Mouse (Mus musculus): ENCODE data around the gene Ankrd28.

The Ankrd28 gene

DNA sequence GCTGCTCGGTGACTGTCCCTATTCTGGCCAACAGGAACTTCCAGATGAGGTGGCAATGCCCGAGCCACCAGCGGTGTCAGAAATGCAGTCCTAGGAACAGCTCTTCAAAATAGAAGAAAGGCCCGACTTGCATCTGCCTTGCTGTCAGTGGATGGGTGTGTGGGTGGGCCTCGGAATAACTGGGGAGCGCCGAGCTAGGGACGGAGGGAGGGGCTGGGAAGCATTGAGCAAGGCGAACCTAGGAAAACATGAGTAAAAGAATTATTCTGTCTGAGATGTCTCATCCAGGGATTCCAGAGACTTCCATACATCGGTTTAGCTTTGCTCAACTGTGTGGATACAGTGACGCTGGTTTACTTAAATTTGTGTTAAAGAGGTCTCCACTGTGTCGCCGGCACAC is 162.1 kb downstream of the Ankrd28 start:
- ATAC-seq (ENCODE audit: insufficient number of reproducible peaks, low FRiP score, low TSS enrichment) = no peak

DNA sequence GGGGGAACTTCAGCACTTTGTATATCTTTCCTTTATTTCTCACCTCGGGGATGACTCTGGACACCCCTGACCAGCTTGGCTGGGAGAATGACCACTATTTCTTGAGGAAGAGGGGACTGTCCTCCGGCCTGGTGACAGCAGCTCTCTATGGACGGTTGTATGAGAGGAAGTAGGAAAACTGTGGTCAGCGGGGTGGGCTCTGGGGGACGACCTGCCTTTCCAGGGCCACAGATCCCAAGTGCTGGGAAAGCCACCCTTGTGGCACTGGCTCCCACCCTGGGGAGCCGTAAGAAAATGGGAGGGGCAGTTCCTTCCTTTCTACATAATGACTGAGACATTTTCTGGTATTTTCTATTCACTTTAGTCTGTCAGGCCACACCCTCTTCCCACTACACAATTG is 162.7 kb downstream of the Ankrd28 start:
- no peak for ATAC-seq (ENCODE audit: insufficient number of reproducible peaks, low FRiP score, low TSS enrichment)

GRCm38 (mm10) chr14:31666931-31667705 is 163.3 kb downstream of the Ankrd28 start:
- ATAC-seq (ENCODE audit: insufficient number of reproducible peaks, low FRiP score, low TSS enrichment) = no peak

DNA sequence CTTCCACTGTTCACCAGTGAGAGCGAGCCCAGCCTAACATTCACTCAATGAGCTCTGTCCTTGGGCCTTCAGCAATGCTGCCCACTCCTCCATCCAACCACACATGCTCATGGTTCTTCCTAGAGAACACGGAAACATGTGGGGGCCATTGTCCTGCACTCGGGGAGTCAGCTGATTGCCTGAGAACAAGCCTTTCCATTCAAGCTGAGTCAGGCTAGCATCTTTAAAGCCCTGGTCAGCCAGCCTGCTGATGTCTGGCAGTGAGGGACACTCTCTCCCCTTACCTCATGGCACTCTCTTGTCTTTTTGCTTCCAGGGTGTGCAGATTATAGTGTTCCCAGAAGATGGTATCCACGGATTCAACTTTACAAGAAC is 164.9 kb downstream of the Ankrd28 start:
- ATAC-seq (ENCODE audit: insufficient number of reproducible peaks, low FRiP score, low TSS enrichment) = no peak

DNA sequence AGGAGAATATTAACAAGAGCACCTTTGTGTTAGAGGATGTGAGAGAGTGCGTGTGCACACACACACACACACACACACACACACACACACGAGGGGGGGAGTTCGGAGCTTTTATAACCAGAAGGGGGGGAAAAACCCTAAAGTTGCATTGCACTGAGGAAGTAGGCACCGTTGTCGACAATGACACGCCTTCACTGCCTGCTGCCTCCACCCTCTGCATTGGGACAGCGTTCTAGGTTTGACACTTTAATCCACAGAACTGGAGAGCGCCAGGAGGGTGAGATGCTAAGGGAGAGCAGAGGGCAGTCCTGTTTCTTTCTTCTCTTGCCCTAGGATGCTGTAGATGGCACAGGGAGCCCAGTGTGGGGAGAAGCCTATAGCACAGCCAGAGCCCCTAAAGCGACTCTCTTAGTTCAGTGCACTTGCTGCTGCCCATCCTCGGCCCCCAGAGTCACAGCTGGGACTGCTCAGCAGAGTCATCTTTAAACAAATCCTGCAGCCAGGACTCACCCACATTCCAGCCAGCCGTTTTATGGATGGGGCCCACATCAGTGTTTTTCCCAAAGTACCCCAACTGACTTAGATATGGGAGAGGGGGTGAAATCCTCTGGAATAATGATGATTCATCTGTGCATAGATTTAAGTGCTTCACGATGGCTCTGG is 165.4 kb downstream of the Ankrd28 start:
- no peak for ATAC-seq (ENCODE audit: insufficient number of reproducible peaks, low FRiP score, low TSS enrichment)

GRCm38 (mm10) chr14:31664100-31664902 is 166.2 kb downstream of the Ankrd28 start:
- no peak for ATAC-seq (ENCODE audit: insufficient number of reproducible peaks, low FRiP score, low TSS enrichment)

- ATAC-seq (ENCODE audit: insufficient number of reproducible peaks, low FRiP score, low TSS enrichment) = no peak
These were observed 166.9 kb downstream of the Ankrd28 start for GRCm38 (mm10) chr14:31663376-31664099.

GRCm38 (mm10) chr14:31662555-31663211 is 167.8 kb downstream of the Ankrd28 start:
- peak; percentile 8; the same call in 1 of the 2 replicates for ATAC-seq (ENCODE audit: insufficient number of reproducible peaks, low FRiP score, low TSS enrichment)

DNA sequence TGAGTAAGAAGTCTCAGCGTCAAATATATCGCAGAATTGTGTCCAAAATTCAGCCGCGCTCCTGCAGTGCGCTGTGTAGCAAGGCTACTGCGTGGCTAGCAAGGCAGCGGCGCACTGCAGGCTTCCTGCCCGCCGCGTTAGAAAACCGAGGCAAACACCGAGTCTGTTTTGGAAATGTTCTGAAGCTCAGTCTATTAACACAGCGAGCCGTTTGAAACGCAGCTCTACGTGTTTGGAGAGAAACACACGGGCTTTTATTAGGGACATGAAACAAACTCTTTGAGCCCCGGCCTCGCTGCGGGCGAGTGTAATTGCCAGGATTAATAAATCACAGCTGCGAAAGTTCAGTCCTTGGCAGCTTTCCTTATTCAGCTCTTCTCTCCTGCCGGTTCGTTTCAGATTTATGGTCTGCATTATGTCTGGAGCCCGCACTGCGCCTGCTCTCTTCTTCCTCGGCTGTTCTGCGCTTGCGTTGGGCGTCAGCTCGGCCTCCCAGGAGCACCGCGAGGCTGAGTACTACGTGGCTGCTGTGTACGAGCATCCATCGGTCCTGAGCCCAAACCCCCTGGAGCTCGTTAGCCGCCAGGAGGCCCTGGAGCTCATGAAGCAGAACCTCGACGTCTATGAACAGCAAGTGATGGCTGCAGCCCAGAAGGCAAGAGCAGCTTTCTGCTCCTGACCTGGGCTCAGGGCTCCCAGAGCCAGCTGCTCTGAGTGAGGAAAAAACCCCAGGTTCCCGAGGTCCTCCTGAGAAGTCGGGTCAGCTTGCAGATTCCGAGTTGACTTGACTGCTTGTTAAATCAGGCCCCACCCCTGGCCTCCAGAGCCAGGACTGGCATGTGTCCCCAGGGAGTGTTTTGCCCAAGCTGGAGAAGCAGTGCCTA is 168.5 kb downstream of the Ankrd28 start:
- peak; percentile 88 for ATAC-seq (ENCODE audit: insufficient number of reproducible peaks, low FRiP score, low TSS enrichment)

GRCm38 (mm10) chr14:31660312-31661093 is 169.9 kb downstream of the Ankrd28 start:
- ATAC-seq (ENCODE audit: insufficient number of reproducible peaks, low FRiP score, low TSS enrichment) = no peak

- ATAC-seq (ENCODE audit: insufficient number of reproducible peaks, low FRiP score, low TSS enrichment) = no peak
These were observed 170.8 kb downstream of the Ankrd28 start for GRCm38 (mm10) chr14:31659501-31660181.

DNA sequence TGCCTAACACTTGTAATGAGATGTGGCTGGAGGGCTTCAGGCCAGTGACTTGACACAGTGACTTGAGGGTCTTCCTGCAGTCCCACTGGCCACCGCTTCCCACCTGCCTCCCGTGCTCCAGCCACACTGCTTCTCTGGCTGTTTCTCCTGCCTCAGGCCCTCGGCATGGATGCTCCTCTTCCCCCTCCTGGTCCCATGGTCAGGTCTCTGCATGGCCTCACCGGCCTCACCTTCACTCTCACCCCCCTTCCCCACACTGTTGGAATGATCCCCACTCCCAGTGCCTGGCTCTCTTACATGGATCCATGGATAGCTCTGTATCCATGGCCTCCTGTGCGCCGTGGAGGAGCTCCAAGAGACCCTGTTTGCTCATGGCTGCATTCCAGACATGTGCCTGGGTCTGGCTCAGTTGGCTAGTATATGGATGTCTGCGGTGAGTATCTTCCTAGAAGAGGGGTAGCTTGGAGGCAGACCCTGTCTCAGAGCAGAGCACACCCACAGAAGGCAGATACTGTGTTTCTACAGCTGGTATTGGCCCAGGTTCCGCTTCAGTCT is 172.2 kb downstream of the Ankrd28 start:
- no peak for ATAC-seq (ENCODE audit: insufficient number of reproducible peaks, low FRiP score, low TSS enrichment)

GRCm38 (mm10) chr14:31656857-31657645 is 173.4 kb downstream of the Ankrd28 start:
- ATAC-seq (ENCODE audit: insufficient number of reproducible peaks, low FRiP score, low TSS enrichment) = no peak; the same call in 1 of the 2 replicates

DNA sequence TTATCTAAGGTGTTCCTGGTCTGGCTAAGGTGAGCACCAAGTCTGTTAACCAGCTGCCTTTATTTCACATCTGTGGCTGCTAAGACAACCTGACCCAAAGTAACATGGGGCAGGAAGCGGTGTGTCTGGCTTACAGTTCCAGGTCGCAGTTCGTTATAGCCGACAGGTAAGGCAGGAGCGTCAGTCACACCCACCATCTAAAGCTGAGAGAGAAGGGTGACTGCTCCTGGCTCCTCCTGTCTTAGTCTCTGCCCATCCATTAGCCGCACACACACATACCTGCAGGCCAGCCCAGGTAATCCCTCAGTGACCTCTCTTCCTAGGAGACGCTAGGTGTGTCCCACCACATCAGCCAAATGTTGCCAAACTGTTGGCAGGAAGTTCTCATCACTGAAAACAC is 174.1 kb downstream of the Ankrd28 start:
- no peak for ATAC-seq (ENCODE audit: insufficient number of reproducible peaks, low FRiP score, low TSS enrichment)

DNA sequence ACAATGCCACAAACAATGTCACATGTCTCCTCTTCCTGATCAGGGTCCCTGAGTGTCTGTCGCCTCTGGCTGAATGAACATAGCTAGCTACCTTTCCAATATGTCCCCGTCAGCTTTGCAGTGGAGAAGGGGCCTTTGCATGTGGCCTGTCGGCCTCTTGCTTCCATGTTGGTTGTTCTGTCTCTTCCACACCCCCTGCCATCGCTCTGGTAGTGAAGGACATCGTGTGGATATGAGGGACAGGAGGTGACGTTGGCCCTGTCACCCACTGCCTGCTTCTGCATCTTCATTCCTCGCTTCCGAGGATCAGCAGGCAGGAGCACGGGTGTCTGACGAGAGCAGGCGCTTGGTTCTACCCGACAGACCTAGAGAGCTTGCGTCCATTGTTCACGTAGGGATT is 175.0 kb downstream of the Ankrd28 start:
- ATAC-seq (ENCODE audit: insufficient number of reproducible peaks, low FRiP score, low TSS enrichment) = no peak

DNA sequence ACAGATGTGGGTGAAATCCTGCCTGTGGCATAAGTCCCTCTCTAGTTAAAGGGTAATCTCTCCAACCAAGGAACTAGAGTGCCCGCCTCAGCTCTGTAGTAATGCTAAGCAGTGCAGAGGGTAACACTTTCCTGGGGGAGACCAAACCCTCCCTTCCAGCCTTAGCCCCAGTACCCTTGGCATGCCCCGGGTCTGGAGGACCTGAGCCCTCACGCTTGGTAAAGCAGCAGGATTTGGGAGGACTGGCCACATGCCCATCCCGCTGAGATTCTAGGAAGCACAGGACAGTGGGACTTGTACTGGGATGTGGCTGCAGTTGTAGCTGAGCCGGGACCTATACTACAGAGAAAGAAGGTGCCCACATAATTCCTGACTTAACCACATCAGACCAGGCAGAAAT is 175.6 kb downstream of the Ankrd28 start:
- no peak for ATAC-seq (ENCODE audit: insufficient number of reproducible peaks, low FRiP score, low TSS enrichment)
